Mouse (Mus musculus): ENCODE measurements at regions not wholly inside any gene's neighbourhood (a gene's known extent, or its start where the extent isn't known, plus 50 kb on each side); places are given as distances from the start of the nearest gene placed in this dataset.
A peak's percentile ranks its signal among the peaks of the same experiment; 100 is the strongest.

- H3K9ac ChIP-seq, result no peak overlapping the region
- no peak for TF ChIP-seq CTCF (IDR thresholded peaks at IDR 0.05; ENCODE audit: low read depth)
- ATAC-seq (ENCODE audit: insufficient read depth) (no peak), DNase-seq (no peak)
- 68% methylated on average over 14 of the region's 14 CpGs for WGBS
- no peaks in the 10 kb centered on the region for H3K27me3 ChIP-seq (ENCODE audit: insufficient read depth, low read length)
- H3K27ac ChIP-seq (ENCODE audit: low read depth), result no peak overlapping the region
- peaks cover 8% of the 10 kb centered on the region; the same call in 1 of the 2 replicates for H3K4me1 ChIP-seq (ENCODE audit: insufficient read depth)
- no peak overlapping the region for H3K4me2 ChIP-seq
- no peak overlapping the region for H3K4me3 ChIP-seq (ENCODE audit: low read depth, low read length)
- no peaks in the 10 kb centered on the region for H3K36me3 ChIP-seq (ENCODE audit: insufficient read depth)
- no peaks in the 10 kb centered on the region for H3K9me3 ChIP-seq (ENCODE audit: low read depth, low read length)
These were observed 173.5 kb upstream of the Prok2 start for GRCm38 (mm10) chr6:99899704-99900103.

- no peak for ATAC-seq (ENCODE audit: insufficient read depth)
- H3K36me3 ChIP-seq (ENCODE audit: insufficient read depth), result no peaks in the 10 kb centered on the region
- H3K27me3 ChIP-seq (ENCODE audit: insufficient read depth, low read length), result no peaks in the 10 kb centered on the region
- H3K4me3 ChIP-seq (ENCODE audit: low read depth, low read length), result no peak overlapping the region
- H3K9ac ChIP-seq, result no peak overlapping the region
- WGBS, result 67% methylated on average over 2 of the region's 2 CpGs
- no peak overlapping the region for H3K4me2 ChIP-seq
- TF ChIP-seq CTCF (IDR thresholded peaks at IDR 0.05; ENCODE audit: low read depth), result no peak
- peaks cover 5% of the 10 kb centered on the region; the same call in 1 of the 2 replicates for H3K4me1 ChIP-seq (ENCODE audit: insufficient read depth)
- no peaks in the 10 kb centered on the region for H3K9me3 ChIP-seq (ENCODE audit: low read depth, low read length)
- H3K27ac ChIP-seq (ENCODE audit: low read depth), result no peak overlapping the region
- DNase-seq, result no peak
These were observed 171.9 kb upstream of the Prok2 start for GRCm38 (mm10) chr6:99898077-99898476.

GRCm38 (mm10) chr6:99895558-99895957, 169.4 kb upstream of the Prok2 start:
- no peak for TF ChIP-seq CTCF (IDR thresholded peaks at IDR 0.05; ENCODE audit: low read depth)
- ATAC-seq (ENCODE audit: insufficient read depth) (no peak), DNase-seq (no peak)
- Histone ChIP-seq H3K27ac (ENCODE audit: low read depth) (no peak overlapping the region), H3K4me3 (ENCODE audit: low read depth, low read length) (no peak overlapping the region), H3K36me3 (ENCODE audit: insufficient read depth) (no peaks in the 10 kb centered on the region), H3K9ac (no peak overlapping the region), H3K27me3 (ENCODE audit: insufficient read depth, low read length) (no peaks in the 10 kb centered on the region), H3K4me2 (no peak overlapping the region), H3K9me3 (ENCODE audit: low read depth, low read length) (no peaks in the 10 kb centered on the region), H3K4me1 (ENCODE audit: insufficient read depth) (no peaks in the 10 kb centered on the region; the same call in 1 of the 2 replicates)
- 89% methylated on average over 4 of the region's 4 CpGs for WGBS

- H3K36me3 ChIP-seq (ENCODE audit: insufficient read depth), result no peaks in the 10 kb centered on the region
- ATAC-seq (ENCODE audit: insufficient read depth), result no peak
- WGBS, result 58% methylated on average over 4 of the region's 4 CpGs
These were observed 167.7 kb upstream of the Prok2 start for GRCm38 (mm10) chr6:99893936-99894335.

GRCm38 (mm10) chr6:99892204-99892603, 166.0 kb upstream of the Prok2 start:
- Histone ChIP-seq H3K4me3 (ENCODE audit: low read depth, low read length) (no peak overlapping the region), H3K9me3 (ENCODE audit: low read depth, low read length) (no peaks in the 10 kb centered on the region), H3K36me3 (ENCODE audit: insufficient read depth) (no peaks in the 10 kb centered on the region), H3K27ac (ENCODE audit: low read depth) (no peak overlapping the region), H3K9ac (no peak overlapping the region), H3K4me1 (ENCODE audit: insufficient read depth) (no peaks in the 10 kb centered on the region; the same call in 1 of the 2 replicates), H3K27me3 (ENCODE audit: insufficient read depth, low read length) (no peaks in the 10 kb centered on the region), H3K4me2 (no peak overlapping the region)
- ATAC-seq (ENCODE audit: insufficient read depth), result no peak
- 86% methylated on average over 9 of the region's 9 CpGs for WGBS
- DNase-seq, result no peak
- no peak for TF ChIP-seq CTCF (IDR thresholded peaks at IDR 0.05; ENCODE audit: low read depth)

More at GRCm38 (mm10) chr6:99893936-99894335, 167.7 kb upstream of the Prok2 start:
- no peaks in the 10 kb centered on the region; the same call in 1 of the 2 replicates for H3K4me1 ChIP-seq (ENCODE audit: insufficient read depth)
- DNase-seq, result no peak
- no peaks in the 10 kb centered on the region for H3K9me3 ChIP-seq (ENCODE audit: low read depth, low read length)
- no peak overlapping the region for H3K27ac ChIP-seq (ENCODE audit: low read depth)
- no peak overlapping the region for H3K4me3 ChIP-seq (ENCODE audit: low read depth, low read length)
- TF ChIP-seq CTCF (IDR thresholded peaks at IDR 0.05; ENCODE audit: low read depth), result no peak
- H3K27me3 ChIP-seq (ENCODE audit: insufficient read depth, low read length), result no peaks in the 10 kb centered on the region
- H3K9ac ChIP-seq, result no peak overlapping the region
- H3K4me2 ChIP-seq, result no peak overlapping the region

- Histone ChIP-seq H3K4me3 (ENCODE audit: low read depth, low read length) (no peak overlapping the region), H3K27me3 (ENCODE audit: insufficient read depth, low read length) (no peaks in the 10 kb centered on the region), H3K4me2 (no peak overlapping the region), H3K9me3 (ENCODE audit: low read depth, low read length) (no peaks in the 10 kb centered on the region), H3K4me1 (ENCODE audit: insufficient read depth) (no peaks in the 10 kb centered on the region; the same call in 1 of the 2 replicates), H3K9ac (no peak overlapping the region), H3K36me3 (ENCODE audit: insufficient read depth) (no peaks in the 10 kb centered on the region), H3K27ac (ENCODE audit: low read depth) (no peak overlapping the region)
- WGBS, result 56% methylated on average over 2 of the region's 2 CpGs
- no peak for DNase-seq
- no peak for TF ChIP-seq CTCF (IDR thresholded peaks at IDR 0.05; ENCODE audit: low read depth)
- no peak for ATAC-seq (ENCODE audit: insufficient read depth)
These were observed 165.6 kb upstream of the Prok2 start for GRCm38 (mm10) chr6:99891790-99892189.

- Histone ChIP-seq H3K27me3 (ENCODE audit: insufficient read depth, low read length) (no peaks in the 10 kb centered on the region), H3K4me2 (no peak overlapping the region), H3K4me1 (ENCODE audit: insufficient read depth) (no peaks in the 10 kb centered on the region), H3K9ac (no peak overlapping the region), H3K9me3 (ENCODE audit: low read depth, low read length) (no peaks in the 10 kb centered on the region), H3K27ac (ENCODE audit: low read depth) (no peak overlapping the region), H3K4me3 (ENCODE audit: low read depth, low read length) (no peak overlapping the region), H3K36me3 (ENCODE audit: insufficient read depth) (no peaks in the 10 kb centered on the region)
- 78% methylated on average over 5 of the region's 5 CpGs for WGBS
- DNase-seq, result no peak
- TF ChIP-seq CTCF (IDR thresholded peaks at IDR 0.05; ENCODE audit: low read depth), result peak; percentile 33
- ATAC-seq (ENCODE audit: insufficient read depth), result no peak
These were observed 164.6 kb upstream of the Prok2 start for GRCm38 (mm10) chr6:99890805-99891204.

GRCm38 (mm10) chr6:99889055-99889454, 162.9 kb upstream of the Prok2 start:
- Histone ChIP-seq H3K27ac (ENCODE audit: low read depth) (no peak overlapping the region), H3K36me3 (ENCODE audit: insufficient read depth) (no peaks in the 10 kb centered on the region), H3K27me3 (ENCODE audit: insufficient read depth, low read length) (no peaks in the 10 kb centered on the region), H3K9ac (no peak overlapping the region), H3K4me2 (no peak overlapping the region), H3K9me3 (ENCODE audit: low read depth, low read length) (no peaks in the 10 kb centered on the region), H3K4me3 (ENCODE audit: low read depth, low read length) (no peak overlapping the region), H3K4me1 (ENCODE audit: insufficient read depth) (peaks cover 3% of the 10 kb centered on the region; the same call in 1 of the 2 replicates)
- WGBS, result 20% methylated on average over 9 of the region's 9 CpGs
- DNase-seq (peak; percentile 15), ATAC-seq (ENCODE audit: insufficient read depth) (no peak)
- no peak for TF ChIP-seq CTCF (IDR thresholded peaks at IDR 0.05; ENCODE audit: low read depth)
